Mouse (Mus musculus): Measurements from ENCODE around the gene Gm5108.
A peak's percentile ranks its signal among the peaks of the same experiment; 100 is the strongest.

Gene Gm5108

GRCm38 (mm10) chr5:67941369-67941768 is at the start of gene Gm5108:
Gene Gm5108, plus strand, starts transcription at chr5:67941669.
- DNase-seq: no peak

- DNase-seq: no peak
These were observed 42.5 kb upstream of the Gm5108 start for GRCm38 (mm10) chr5:67898921-67899320.

GRCm38 (mm10) chr5:67904555-67904954 is 36.9 kb upstream of the Gm5108 start:
- no peak for DNase-seq

- no peak for DNase-seq
These were observed 10.9 kb upstream of the Gm5108 start for GRCm38 (mm10) chr5:67930584-67930983.

GRCm38 (mm10) chr5:67931623-67932022 is 9.8 kb upstream of the Gm5108 start:
- no peak for DNase-seq

GRCm38 (mm10) chr5:67943199-67943598 is 1.7 kb downstream of the Gm5108 start:
- DNase-seq: peak; percentile 7

GRCm38 (mm10) chr5:67944074-67944785 is 2.8 kb downstream of the Gm5108 start:
- no peak for DNase-seq

GRCm38 (mm10) chr5:67946321-67946720 is 4.9 kb downstream of the Gm5108 start, which contains the start of gene Gm21905:
Gene Gm21905, minus strand, starts transcription at chr5:67946421.
- DNase-seq: no peak

GRCm38 (mm10) chr5:67947006-67947405 is 5.5 kb downstream of the Gm5108 start:
- DNase-seq: no peak

GRCm38 (mm10) chr5:67948074-67948473 is 6.6 kb downstream of the Gm5108 start:
- DNase-seq: no peak

- DNase-seq: no peak
These were observed 12.6 kb downstream of the Gm5108 start for GRCm38 (mm10) chr5:67954097-67954496.

- DNase-seq: no peak
These were observed 14.0 kb downstream of the Gm5108 start for GRCm38 (mm10) chr5:67955486-67955885.

- DNase-seq: no peak
These were observed 20.5 kb downstream of the Gm5108 start for GRCm38 (mm10) chr5:67961708-67962629.

GRCm38 (mm10) chr5:67969536-67969935 is 28.1 kb downstream of the Gm5108 start:
- DNase-seq: no peak

GRCm38 (mm10) chr5:67981946-67982526 is 40.6 kb downstream of the Gm5108 start:
- DNase-seq: no peak

- DNase-seq: no peak
These were observed 49.0 kb downstream of the Gm5108 start for GRCm38 (mm10) chr5:67990426-67990825.

GRCm38 (mm10) chr5:68002611-68003010 is 61.1 kb downstream of the Gm5108 start:
- DNase-seq: no peak

- DNase-seq: no peak
These were observed 62.4 kb downstream of the Gm5108 start for GRCm38 (mm10) chr5:68003904-68004303.

- no peak for DNase-seq
These were observed 63.0 kb downstream of the Gm5108 start for GRCm38 (mm10) chr5:68004419-68004818.

- DNase-seq: no peak
These were observed 65.6 kb downstream of the Gm5108 start for GRCm38 (mm10) chr5:68007074-68007473.

- no peak for DNase-seq
These were observed 70.1 kb downstream of the Gm5108 start for GRCm38 (mm10) chr5:68011569-68011968.

GRCm38 (mm10) chr5:68012618-68013017 is 71.1 kb downstream of the Gm5108 start:
- peak; percentile 70 for DNase-seq

GRCm38 (mm10) chr5:68020870-68021269 is 79.4 kb downstream of the Gm5108 start:
- no peak for DNase-seq

All from kidney, adult 11 months (tissue).